Mouse (Mus musculus) gastrocnemius, adult 18-20 months (tissue): Measurements from ENCODE around the gene Il1rl2. TPM values are rescaled to one million over a fixed set of nuclear protein-coding genes. Genes with fewer than 3 reads are reported as not detected.

Source experiments
- DNase-seq: peaks from one replicate; pipeline ENCODE4 v3.0.0; 2021; ENCODE audit warnings: low spot score
- total RNA-seq, 2 experiments: library from RNA; stranded (reverse); gene quantifications; 2 replicates each; pipeline ENCODE4 v1.2.3; 2021

The Il1rl2 gene
- total RNA-seq, 2 experiments from 2014 or later: 0.94 to 1.00 TPM

DNA sequence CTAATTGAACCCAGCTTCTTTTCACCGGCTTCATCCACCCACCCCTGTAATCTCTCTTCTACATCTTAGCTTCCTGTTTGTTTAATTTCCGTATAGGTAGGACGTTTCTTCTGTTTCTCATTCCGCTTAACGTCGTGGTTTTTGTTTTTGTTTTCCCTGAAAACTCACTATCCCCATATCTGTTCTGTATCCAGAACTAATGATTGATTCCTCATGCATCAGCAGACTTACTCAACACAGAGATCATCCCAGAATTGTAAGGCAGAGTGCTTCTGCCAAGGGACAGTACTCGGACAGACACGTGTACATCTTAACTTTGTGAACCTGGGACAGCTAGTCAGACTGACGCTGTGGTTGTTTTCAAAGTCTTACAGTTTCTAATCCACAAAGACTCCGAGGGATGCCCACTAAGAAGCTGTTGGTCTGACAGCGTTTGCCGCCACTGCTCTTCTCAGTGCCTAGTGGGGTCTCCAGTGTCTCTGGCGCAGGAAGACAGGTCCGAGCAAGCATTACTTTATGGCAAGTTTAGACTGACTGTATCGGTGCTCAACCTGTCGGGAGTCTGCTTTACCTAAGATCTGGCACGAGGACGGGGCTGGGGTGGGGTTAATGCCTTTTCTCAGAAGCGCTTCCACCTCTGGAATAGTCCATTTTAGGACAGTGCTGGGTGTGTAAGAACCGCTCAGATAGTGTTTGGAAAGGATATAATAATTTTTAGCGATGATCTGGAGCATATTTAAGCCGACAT, 719 bp downstream of the Il1rl2 start:
- no peak for DNase-seq

DNA sequence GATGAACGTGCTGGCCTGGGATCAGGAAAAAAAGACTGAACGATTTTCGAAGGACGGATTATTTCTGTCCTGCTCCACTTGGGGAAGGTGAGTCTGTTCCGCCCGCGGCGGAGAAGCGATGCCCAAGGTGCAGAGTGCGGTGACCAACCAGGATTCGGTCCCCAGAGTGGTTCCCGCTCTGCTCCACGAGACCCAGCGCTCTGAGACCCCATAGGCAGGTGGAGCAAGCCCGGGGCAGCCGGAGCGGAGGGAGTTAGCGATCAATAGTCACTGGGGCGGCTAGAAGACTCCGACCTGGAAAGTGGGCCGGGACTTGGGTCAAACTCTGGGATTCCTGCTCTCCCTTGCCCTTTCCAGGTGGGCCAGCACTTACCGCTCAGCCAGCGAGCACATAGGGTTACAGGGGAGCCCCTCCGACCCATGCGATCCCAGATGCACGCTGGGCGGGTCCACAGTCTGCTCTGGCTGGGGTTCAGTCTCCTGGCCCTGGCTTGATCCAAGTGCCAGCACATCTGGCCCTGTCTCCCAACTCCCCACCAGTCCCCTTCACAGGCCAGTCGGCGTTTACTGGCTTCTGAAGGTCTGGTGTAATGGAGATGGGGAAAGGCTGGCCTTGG, 1.4 kb downstream of the Il1rl2 start:
- peak; percentile 7 for DNase-seq

GRCm38 (mm10) chr1:40327604-40328003, 3.2 kb downstream of the Il1rl2 start:
- no peak for DNase-seq

DNA sequence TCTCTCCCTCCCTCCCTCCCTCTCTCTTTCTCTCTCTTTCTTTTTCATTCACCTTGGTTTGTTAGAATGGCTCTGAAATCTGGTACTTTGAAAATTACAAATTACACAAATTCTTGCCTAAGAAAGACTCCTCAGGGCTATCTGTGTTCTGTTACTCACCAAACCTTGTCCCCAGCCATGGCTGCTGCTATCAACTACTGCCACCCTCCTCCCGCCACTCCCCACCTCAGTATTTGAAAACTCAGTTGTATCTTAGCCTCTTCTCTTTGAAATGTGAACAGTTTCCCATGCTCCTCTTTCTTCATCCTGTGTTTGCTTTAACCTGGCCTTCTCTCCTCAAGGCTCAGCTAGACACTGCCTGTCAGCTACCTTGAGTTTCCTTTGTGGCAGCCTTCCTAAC, 5.1 kb downstream of the Il1rl2 start:
- DNase-seq: no peak

DNA sequence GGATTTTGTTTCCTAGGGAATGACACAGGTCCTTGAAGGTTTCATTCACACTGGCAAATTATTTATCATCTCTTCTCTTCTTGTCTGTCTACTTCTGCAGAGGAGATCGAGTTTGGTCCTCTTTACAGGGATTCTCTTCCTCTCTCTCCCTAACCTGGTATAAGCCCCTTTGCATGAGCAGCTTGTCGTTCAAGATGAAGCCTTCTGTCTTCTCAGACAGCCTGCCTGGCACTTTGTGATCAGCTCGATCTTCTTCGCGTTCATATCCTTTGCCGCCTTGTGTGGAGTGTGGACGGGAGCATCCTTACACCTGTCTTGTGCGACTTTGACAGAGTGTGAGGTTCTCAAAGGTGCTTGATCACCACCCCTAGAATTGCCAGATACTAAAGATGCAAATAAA, 5.8 kb downstream of the Il1rl2 start:
- no peak for DNase-seq

GRCm38 (mm10) chr1:40339346-40339745, 14.9 kb downstream of the Il1rl2 start:
- no peak for DNase-seq

DNA sequence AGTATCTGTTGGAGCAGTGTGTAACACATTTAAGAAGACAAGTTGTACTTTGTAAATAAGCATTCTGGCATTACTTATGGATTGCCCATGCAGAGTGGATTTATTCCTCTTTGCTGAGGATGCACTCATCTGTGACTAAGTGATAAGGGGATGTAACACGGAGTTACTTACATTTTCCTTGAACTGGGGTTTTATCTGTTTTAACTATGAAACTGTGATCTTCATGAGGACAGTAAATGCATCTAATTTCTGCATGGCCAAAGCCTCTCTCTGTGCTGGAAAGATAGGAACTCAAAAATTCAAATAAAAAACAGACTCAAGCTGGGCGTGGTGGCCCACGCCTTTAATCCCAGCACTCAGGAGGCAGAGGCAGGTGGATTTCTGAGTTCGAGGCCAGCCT, 15.7 kb downstream of the Il1rl2 start:
- DNase-seq: no peak

GRCm38 (mm10) chr1:40352158-40352903, 27.9 kb downstream of the Il1rl2 start:
- DNase-seq: no peak

DNA sequence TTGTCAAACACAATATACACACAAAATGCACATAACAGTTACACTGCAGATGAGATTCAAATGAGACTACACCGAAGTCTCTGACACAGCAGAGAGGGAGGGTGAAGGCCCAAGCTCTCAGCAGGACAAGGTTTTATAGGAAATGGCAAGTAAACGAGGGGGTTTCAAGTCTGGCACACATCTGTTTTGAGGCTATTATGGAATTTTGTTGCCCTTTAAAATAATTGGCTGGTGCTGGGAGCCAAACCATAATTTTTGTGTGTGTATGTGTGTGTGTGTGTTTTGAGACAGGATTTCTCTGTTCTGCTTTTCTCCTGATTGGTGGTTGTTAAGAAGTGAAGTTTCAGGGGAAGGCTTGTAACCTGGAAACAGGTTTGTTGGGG, 28.5 kb downstream of the Il1rl2 start:
- DNase-seq: no peak

DNA sequence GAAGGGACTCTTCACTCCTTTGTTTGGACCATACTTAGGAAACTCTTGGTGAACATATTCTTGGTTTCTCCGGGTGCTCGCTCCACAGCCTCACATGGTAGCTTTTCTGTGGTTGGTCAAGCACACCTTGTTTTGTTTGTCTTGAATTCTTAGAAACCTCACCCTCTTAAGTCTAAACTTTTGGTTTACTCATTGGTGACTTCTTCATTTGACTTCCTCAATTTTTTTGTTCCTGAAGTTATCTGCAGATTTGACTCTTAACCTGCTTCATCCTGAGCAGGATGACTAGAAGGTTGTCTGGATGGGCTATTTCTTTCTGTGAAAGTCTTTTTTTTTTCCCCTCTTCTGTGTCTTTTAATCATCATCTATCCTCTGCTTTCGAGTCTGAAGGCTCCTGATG, 30.3 kb downstream of the Il1rl2 start:
- DNase-seq: no peak

GRCm38 (mm10) chr1:40355431-40355843, 31.0 kb downstream of the Il1rl2 start:
- DNase-seq: peak; percentile 25

GRCm38 (mm10) chr1:40355904-40356521, 31.6 kb downstream of the Il1rl2 start:
- no peak for DNase-seq

- DNase-seq: no peak
Observed at GRCm38 (mm10) chr1:40357921-40358320, 33.5 kb downstream of the Il1rl2 start.

- DNase-seq: no peak
Observed at GRCm38 (mm10) chr1:40358351-40358750, 33.9 kb downstream of the Il1rl2 start.

DNA sequence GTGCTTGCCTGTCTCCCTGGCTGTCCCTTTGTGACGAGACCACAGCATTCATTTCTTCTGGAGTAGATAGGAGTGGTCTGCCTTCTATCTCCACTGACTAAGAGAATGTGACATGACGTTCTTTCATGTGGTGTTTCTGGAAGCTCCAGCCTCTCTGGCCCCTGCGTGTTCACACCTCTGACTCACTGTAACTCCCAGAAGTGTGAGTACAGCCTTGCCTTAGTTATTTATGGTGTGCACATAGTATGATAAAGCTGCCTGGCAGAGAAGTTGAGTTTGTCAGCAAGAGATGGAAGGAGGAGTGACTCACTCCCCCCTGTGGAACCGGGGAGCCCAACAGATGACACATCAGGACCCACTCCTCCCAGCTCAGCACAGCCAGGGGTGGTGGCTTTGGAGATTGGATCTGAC, 34.4 kb downstream of the Il1rl2 start:
- peak; percentile 46 for DNase-seq

- DNase-seq: no peak
Observed at GRCm38 (mm10) chr1:40359731-40360130, 35.3 kb downstream of the Il1rl2 start.

- DNase-seq: no peak
Observed at GRCm38 (mm10) chr1:40360969-40361368, 36.6 kb downstream of the Il1rl2 start.

DNA sequence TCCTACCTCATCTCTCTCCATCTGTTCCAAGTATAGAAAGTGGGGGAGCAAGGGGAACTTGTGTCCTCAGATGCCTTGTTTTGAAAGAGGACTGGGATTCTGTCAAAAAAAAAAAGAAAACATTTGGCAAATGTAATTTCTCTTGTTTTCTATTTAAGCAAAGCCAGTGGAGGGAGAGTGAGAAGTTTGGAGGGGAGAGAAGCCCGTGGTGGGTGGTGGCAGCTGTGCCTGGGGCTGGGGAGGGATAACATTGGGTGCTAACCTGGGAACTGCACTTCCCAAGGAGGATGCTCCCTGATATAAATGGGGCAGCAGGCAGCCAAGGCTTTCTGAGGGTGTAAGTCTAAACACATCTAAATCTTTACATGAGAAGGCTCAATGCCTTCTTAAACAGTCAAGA, 37.2 kb downstream of the Il1rl2 start:
- no peak for DNase-seq

DNA sequence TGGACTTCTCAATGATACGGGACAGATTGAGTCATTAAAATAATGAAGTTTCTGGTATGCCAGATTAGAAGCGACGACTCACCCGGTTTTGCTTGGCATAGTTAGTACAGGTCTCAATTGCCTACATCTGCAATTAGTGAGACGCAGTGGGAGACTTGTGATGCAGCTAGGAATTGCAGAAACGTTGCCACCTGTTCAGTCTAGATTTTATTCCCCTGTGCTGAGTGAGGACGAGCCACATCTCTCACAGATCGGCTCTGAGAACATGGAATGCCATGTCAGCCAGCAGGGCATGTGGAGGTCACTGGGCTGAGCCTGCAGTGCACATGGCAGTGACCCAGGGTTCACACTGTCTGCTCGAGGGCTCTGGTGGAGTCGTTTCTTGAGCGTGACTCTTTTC, 38.4 kb downstream of the Il1rl2 start:
- DNase-seq: no peak

GRCm38 (mm10) chr1:40372951-40373350, 48.5 kb downstream of the Il1rl2 start:
- DNase-seq: peak; percentile 44

- DNase-seq: peak; percentile 75
Observed at GRCm38 (mm10) chr1:40375148-40375547, 50.7 kb downstream of the Il1rl2 start.

DNA sequence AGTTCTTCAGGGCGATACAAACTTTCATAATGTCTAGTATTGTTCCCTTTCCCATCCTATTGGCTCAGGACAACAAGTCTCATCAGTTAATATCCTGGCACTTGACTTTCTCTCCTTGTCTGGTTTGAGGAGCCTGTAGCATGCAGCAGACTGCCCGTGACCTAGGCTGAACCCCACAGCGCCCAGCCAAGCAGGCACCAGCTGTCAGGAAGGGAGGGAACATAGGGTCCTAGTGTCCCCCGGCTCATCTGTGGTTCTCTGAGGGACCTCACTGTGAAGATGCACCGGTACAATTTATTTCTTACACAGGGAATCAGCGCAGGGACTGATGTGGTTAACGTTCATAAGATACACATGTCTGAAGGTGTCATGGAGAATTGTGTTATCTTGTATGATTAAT, 52.3 kb downstream of the Il1rl2 start:
- DNase-seq: no peak
